Mouse (Mus musculus) stomach, postnatal 0 days (tissue): ENCODE measurements around the gene Plce1. TPM values are rescaled to one million over a fixed set of nuclear protein-coding genes. Genes with fewer than 3 reads are reported as not detected.

ENCODE experiments used
- ATAC-seq: fragments of 200-750 bp; cut with Nextera tagmentation; 2 replicates; pipeline ENCODE4 v1.8.0; 2017; ENCODE audit not compliant: low FRiP score, low TSS enrichment
- DNase-seq: peaks from one replicate; pipeline ENCODE4 v3.0.0-alpha.2; 2016; ENCODE audit warnings: low spot score
- H3K27ac ChIP-seq: fragments of 300-500 bp; sonication (generic); replicated peaks from 2 replicates; pipeline ENCODE4 v1.5.1; 2014; ENCODE audit warnings: mild to moderate bottlenecking, control low read depth
- H3K27me3 ChIP-seq: fragments of 300-500 bp; sonication (generic); 2 replicates; pipeline ENCODE4 v1.6.1; 2014; ENCODE audit warnings: low read length; ENCODE audit not compliant: control insufficient read depth, insufficient read depth
- H3K36me3 ChIP-seq: fragments of 300-500 bp; sonication (generic); 2 replicates; pipeline ENCODE4 v1.6.1; 2014; ENCODE audit warnings: low read length, mixed read lengths; ENCODE audit not compliant: control insufficient read depth, insufficient read depth
- H3K4me1 ChIP-seq: fragments of 300-500 bp; sonication (generic); replicated peaks from 2 replicates; pipeline ENCODE4 v1.6.1; 2014; ENCODE audit warnings: antibody characterized with exemption; ENCODE audit not compliant: control insufficient read depth, insufficient read depth
- H3K4me2 ChIP-seq: fragments of 300-500 bp; sonication (generic); replicated peaks from 2 replicates; pipeline ENCODE4 v1.6.1; 2014; ENCODE audit warnings: low read depth, mild to moderate bottlenecking, control low read depth, moderate library complexity
- H3K4me3 ChIP-seq: fragments of 300-500 bp; sonication (generic); 2 replicates; pipeline ENCODE4 v1.5.1; 2014; ENCODE audit warnings: low read depth, low read length, control low read depth
- H3K9ac ChIP-seq: fragments of 300-500 bp; sonication (generic); 2 replicates; pipeline ENCODE4 v1.6.1; 2014; ENCODE audit warnings: mild to moderate bottlenecking, low read length, control low read depth, mixed read lengths
- H3K9me3 ChIP-seq: fragments of 300-500 bp; sonication (generic); 2 replicates; pipeline ENCODE4 v1.6.1; 2016; ENCODE audit warnings: low read length; ENCODE audit not compliant: control insufficient read depth
- CTCF ChIP-seq: IDR thresholded peaks from 2 replicates; pipeline ENCODE4 v1.5.1; 2016; ENCODE audit warnings: antibody characterized with exemption, low read depth, mild to moderate bottlenecking, moderate library complexity
- EP300 ChIP-seq: optimal IDR thresholded peaks from 2 replicates; pipeline ENCODE3; 2016; ENCODE audit warnings: antibody characterized with exemption
- WGBS: fragments of 180-500 bp; shearing (Covaris S2); extraction: QIAGEN DNeasy Blood & Tissue Kit; methylation state at CpG from one replicate; pipeline ENCODE4 v1.1.7; 2014; 5-methylcytosine and 5-hydroxymethylcytosine counted together
- polyA plus RNA-seq: library from polyadenylated mRNA; unstranded; fragments of >200 nt; fragmentation: Nextera tagmentation; extraction: Ambion mirVana; gene quantifications from 2 replicates; pipeline ENCODE4 v1.2.1, GENCODE M21; 2015

Gene Plce1
- polyA plus RNA-seq, 1 experiment from 2014 or later, result 6.2 TPM

- DNase-seq, result no peak
These were observed 197.7 kb downstream of the Plce1 start for GRCm38 (mm10) chr19:38678655-38679054.

GRCm38 (mm10) chr19:38679520-38679919 is 198.6 kb downstream of the Plce1 start:
- Histone ChIP-seq H3K4me3 (no peak overlapping the region), H3K4me1 (no peaks in the 10 kb centered on the region; the same call in 1 of the 2 replicates), H3K36me3 (no peaks in the 10 kb centered on the region), H3K4me2 (no peak overlapping the region), H3K27ac (no peak overlapping the region), H3K27me3 (no peaks in the 10 kb centered on the region), H3K9me3 (no peaks in the 10 kb centered on the region), H3K9ac (no peak overlapping the region)
- ATAC-seq (no peak), DNase-seq (no peak)
- WGBS, result 93% methylated on average over 4 of the region's 4 CpGs
- TF ChIP-seq EP300 (no peak), CTCF (no peak)

More at GRCm38 (mm10) chr19:38678655-38679054, 197.7 kb downstream of the Plce1 start:
- Histone ChIP-seq H3K9ac (no peak overlapping the region), H3K36me3 (no peaks in the 10 kb centered on the region), H3K4me2 (no peak overlapping the region), H3K4me3 (no peak overlapping the region), H3K27me3 (no peaks in the 10 kb centered on the region), H3K4me1 (no peaks in the 10 kb centered on the region; the same call in 1 of the 2 replicates), H3K27ac (0 out of 2 replicates have a peak overlapping the region, but pooled peaks have one; percentile 35), H3K9me3 (no peaks in the 10 kb centered on the region)
- WGBS, result 80% methylated on average over 5 of the region's 5 CpGs
- no peak for ATAC-seq
- TF ChIP-seq CTCF (no peak), EP300 (no peak)

GRCm38 (mm10) chr19:38687326-38687725 is 206.4 kb downstream of the Plce1 start:
- H3K4me3 ChIP-seq, result no peak overlapping the region
- no peak overlapping the region for H3K9ac ChIP-seq
- no peak for TF ChIP-seq EP300
- TF ChIP-seq CTCF, result no peak
- no peaks in the 10 kb centered on the region for H3K36me3 ChIP-seq
- DNase-seq, result no peak
- ATAC-seq, result no peak
- 59% methylated on average over 5 of the region's 5 CpGs for WGBS
- no peaks in the 10 kb centered on the region for H3K4me1 ChIP-seq
- no peak overlapping the region for H3K4me2 ChIP-seq
- no peaks in the 10 kb centered on the region for H3K27me3 ChIP-seq
- H3K27ac ChIP-seq, result no peak overlapping the region
- no peaks in the 10 kb centered on the region for H3K9me3 ChIP-seq

DNA sequence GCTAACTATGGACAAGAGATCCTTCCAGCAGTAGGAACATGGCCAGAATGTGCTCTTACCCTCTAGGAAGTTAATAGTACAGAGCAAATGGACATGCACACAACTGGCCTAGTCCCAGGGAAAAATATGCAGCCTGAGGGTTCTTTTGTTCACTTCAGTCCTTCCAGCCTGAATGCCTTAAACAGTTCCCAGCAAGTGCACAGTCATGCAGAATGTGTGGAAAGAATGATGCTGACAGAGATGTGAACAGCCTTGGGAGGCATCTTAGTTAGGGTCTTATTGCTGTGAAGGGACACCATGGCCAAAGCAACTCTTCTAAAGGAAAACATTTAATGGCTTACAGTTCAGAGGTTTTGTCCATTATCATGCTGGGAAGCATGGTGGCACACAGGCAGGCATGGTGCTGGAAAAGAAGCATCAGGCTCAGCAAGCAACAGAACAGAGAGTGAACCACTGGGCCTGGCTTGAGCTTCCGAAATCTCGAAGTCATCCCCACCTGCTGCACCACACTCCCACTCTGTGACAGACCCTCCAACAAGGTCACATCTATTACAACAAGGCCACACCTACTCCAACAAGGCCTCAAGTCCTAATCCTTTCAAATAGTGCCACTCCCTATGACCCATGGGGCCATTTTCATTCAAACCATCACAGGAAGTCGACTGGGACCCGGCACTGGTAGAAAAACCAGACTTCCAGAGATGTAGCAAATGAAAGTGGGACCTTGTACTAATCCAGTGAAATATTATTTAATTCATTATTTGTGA is 208.0 kb downstream of the Plce1 start:
- Histone ChIP-seq H3K4me3 (no peak overlapping the region), H3K27me3 (no peaks in the 10 kb centered on the region), H3K9ac (no peak overlapping the region), H3K4me1 (no peaks in the 10 kb centered on the region), H3K4me2 (no peak overlapping the region), H3K36me3 (no peaks in the 10 kb centered on the region), H3K9me3 (no peaks in the 10 kb centered on the region), H3K27ac (no peak overlapping the region)
- no peak for ATAC-seq
- no peak for DNase-seq
- 85% methylated on average over 4 of the region's 4 CpGs for WGBS
- TF ChIP-seq CTCF, result no peak
- TF ChIP-seq EP300, result no peak

DNA sequence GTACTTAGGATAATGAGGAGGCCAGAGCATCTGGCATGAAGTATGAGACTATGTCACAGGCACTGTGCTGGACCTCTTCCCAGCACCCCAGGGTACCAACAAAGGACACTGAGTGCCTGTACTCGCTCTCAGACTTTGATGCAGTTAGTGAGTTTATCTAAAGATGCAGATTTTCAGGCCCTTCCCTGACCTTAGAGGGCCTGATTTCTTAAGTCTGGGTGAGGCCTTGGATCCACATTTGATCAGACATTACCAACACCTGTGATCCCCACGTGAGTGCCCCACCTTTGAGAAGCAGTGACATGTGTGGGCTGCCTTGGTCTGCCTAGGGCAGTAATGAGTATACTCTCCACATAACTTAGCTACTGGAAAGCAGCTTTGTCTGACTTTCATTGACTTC is 209.4 kb downstream of the Plce1 start:
- DNase-seq (no peak), ATAC-seq (no peak)
- Histone ChIP-seq H3K27me3 (no peaks in the 10 kb centered on the region), H3K4me2 (no peak overlapping the region), H3K9me3 (no peaks in the 10 kb centered on the region), H3K4me1 (no peaks in the 10 kb centered on the region), H3K27ac (no peak overlapping the region), H3K36me3 (no peaks in the 10 kb centered on the region), H3K9ac (no peak overlapping the region), H3K4me3 (no peak overlapping the region)
- no peak for TF ChIP-seq CTCF
- TF ChIP-seq EP300, result no peak
- 72% methylated on average over 2 of the region's 2 CpGs for WGBS

- WGBS, result 88% methylated on average over 6 of the region's 6 CpGs
- no peaks in the 10 kb centered on the region for H3K27me3 ChIP-seq
- H3K9ac ChIP-seq, result no peak overlapping the region
- no peak overlapping the region for H3K27ac ChIP-seq
- H3K4me2 ChIP-seq, result no peak overlapping the region
- no peaks in the 10 kb centered on the region for H3K4me1 ChIP-seq
- TF ChIP-seq EP300, result no peak
- ATAC-seq (no peak), DNase-seq (no peak)
- H3K4me3 ChIP-seq, result no peak overlapping the region
- no peaks in the 10 kb centered on the region for H3K9me3 ChIP-seq
- no peaks in the 10 kb centered on the region for H3K36me3 ChIP-seq
These were observed 210.6 kb downstream of the Plce1 start for GRCm38 (mm10) chr19:38691533-38691932.
